Mouse (Mus musculus): ENCODE measurements at regions not wholly inside any gene's neighbourhood (a gene's known extent, or its start where the extent isn't known, plus 50 kb on each side); places are given as distances from the start of the nearest gene placed in this dataset.

- Histone ChIP-seq H3K36me3 (ENCODE audit: control insufficient read depth, insufficient read depth, low read length) (no peaks in the 10 kb centered on the region), H3K4me1 (ENCODE audit: control insufficient read depth, insufficient read depth, low read length) (no peaks in the 10 kb centered on the region), H3K27ac (replicated peaks; ENCODE audit: low read depth, low read length) (no peak overlapping the region), H3K9me3 (ENCODE audit: control insufficient read depth, low read length) (no peaks in the 10 kb centered on the region), H3K4me2 (ENCODE audit: low read depth, low read length) (no peak overlapping the region), H3K27me3 (replicated peaks; ENCODE audit: control insufficient read depth, insufficient read depth, low read length) (no peaks in the 10 kb centered on the region), H3K4me3 (ENCODE audit: low read depth, low read length) (no peak overlapping the region), H3K9ac (ENCODE audit: low read depth, low read length) (no peak overlapping the region)
- no peak for DNase-seq (ENCODE audit: low spot score)
- no peak for ATAC-seq (ENCODE audit: low read depth)
- 54% methylated on average over 1 of the region's 1 CpGs for WGBS
Measured at GRCm38 (mm10) chr6:33117877-33118276, 57.8 kb upstream of the Chchd3 start.

GRCm38 (mm10) chr6:33120581-33120980, 60.5 kb upstream of the Chchd3 start:
- DNase-seq (ENCODE audit: low spot score) (no peak), ATAC-seq (ENCODE audit: low read depth) (no peak)
- H3K4me3 ChIP-seq (ENCODE audit: low read depth, low read length) = no peak overlapping the region
- no peak overlapping the region for H3K27ac ChIP-seq (replicated peaks; ENCODE audit: low read depth, low read length)
- no peaks in the 10 kb centered on the region for H3K9me3 ChIP-seq (ENCODE audit: control insufficient read depth, low read length)
- H3K27me3 ChIP-seq (replicated peaks; ENCODE audit: control insufficient read depth, insufficient read depth, low read length) = no peaks in the 10 kb centered on the region
- H3K9ac ChIP-seq (ENCODE audit: low read depth, low read length) = no peak overlapping the region
- no peaks in the 10 kb centered on the region for H3K36me3 ChIP-seq (ENCODE audit: control insufficient read depth, insufficient read depth, low read length)
- H3K4me2 ChIP-seq (ENCODE audit: low read depth, low read length) = no peak overlapping the region
- no peaks in the 10 kb centered on the region for H3K4me1 ChIP-seq (ENCODE audit: control insufficient read depth, insufficient read depth, low read length)

GRCm38 (mm10) chr6:33126574-33126973, 66.5 kb upstream of the Chchd3 start:
- 3% methylated on average over 8 of the region's 8 CpGs for WGBS
- peak; percentile 47 for ATAC-seq (ENCODE audit: low read depth)
- H3K4me2 ChIP-seq (ENCODE audit: low read depth, low read length) = no peak overlapping the region

GRCm38 (mm10) chr6:33136906-33137305, 76.8 kb upstream of the Chchd3 start:
- Histone ChIP-seq H3K27ac (replicated peaks; ENCODE audit: low read depth, low read length) (no peak overlapping the region), H3K4me2 (ENCODE audit: low read depth, low read length) (no peak overlapping the region), H3K9me3 (ENCODE audit: control insufficient read depth, low read length) (no peaks in the 10 kb centered on the region), H3K36me3 (ENCODE audit: control insufficient read depth, insufficient read depth, low read length) (no peaks in the 10 kb centered on the region), H3K27me3 (replicated peaks; ENCODE audit: control insufficient read depth, insufficient read depth, low read length) (no peaks in the 10 kb centered on the region), H3K4me1 (ENCODE audit: control insufficient read depth, insufficient read depth, low read length) (no peaks in the 10 kb centered on the region), H3K9ac (ENCODE audit: low read depth, low read length) (no peak overlapping the region), H3K4me3 (ENCODE audit: low read depth, low read length) (no peak overlapping the region)
- WGBS = 76% methylated on average over 7 of the region's 7 CpGs
- ATAC-seq (ENCODE audit: low read depth) = no peak
- DNase-seq (ENCODE audit: low spot score) = no peak

More at GRCm38 (mm10) chr6:33126574-33126973, 66.5 kb upstream of the Chchd3 start:
- Histone ChIP-seq H3K9me3 (ENCODE audit: control insufficient read depth, low read length) (no peaks in the 10 kb centered on the region), H3K27ac (replicated peaks; ENCODE audit: low read depth, low read length) (no peak overlapping the region), H3K4me1 (ENCODE audit: control insufficient read depth, insufficient read depth, low read length) (no peaks in the 10 kb centered on the region), H3K9ac (ENCODE audit: low read depth, low read length) (no peak overlapping the region), H3K36me3 (ENCODE audit: control insufficient read depth, insufficient read depth, low read length) (no peaks in the 10 kb centered on the region), H3K27me3 (replicated peaks; ENCODE audit: control insufficient read depth, insufficient read depth, low read length) (no peaks in the 10 kb centered on the region), H3K4me3 (ENCODE audit: low read depth, low read length) (no peak overlapping the region)
- peak; percentile 89 for DNase-seq (ENCODE audit: low spot score)

GRCm38 (mm10) chr6:33137823-33138222, 77.8 kb upstream of the Chchd3 start:
- no peaks in the 10 kb centered on the region for H3K9me3 ChIP-seq (ENCODE audit: control insufficient read depth, low read length)
- no peaks in the 10 kb centered on the region for H3K4me1 ChIP-seq (ENCODE audit: control insufficient read depth, insufficient read depth, low read length)
- H3K27ac ChIP-seq (replicated peaks; ENCODE audit: low read depth, low read length) = no peak overlapping the region
- H3K4me3 ChIP-seq (ENCODE audit: low read depth, low read length) = no peak overlapping the region
- no peaks in the 10 kb centered on the region for H3K36me3 ChIP-seq (ENCODE audit: control insufficient read depth, insufficient read depth, low read length)
- DNase-seq (ENCODE audit: low spot score) (peak; percentile 41), ATAC-seq (ENCODE audit: low read depth) (no peak)
- H3K4me2 ChIP-seq (ENCODE audit: low read depth, low read length) = no peak overlapping the region
- no peak overlapping the region for H3K9ac ChIP-seq (ENCODE audit: low read depth, low read length)
- no peaks in the 10 kb centered on the region for H3K27me3 ChIP-seq (replicated peaks; ENCODE audit: control insufficient read depth, insufficient read depth, low read length)
- WGBS = 43% methylated on average over 8 of the region's 8 CpGs

- H3K9me3 ChIP-seq (ENCODE audit: control insufficient read depth, low read length) = no peaks in the 10 kb centered on the region
- no peak; the same call in 1 of the 2 replicates for ATAC-seq (ENCODE audit: low read depth)
- H3K4me2 ChIP-seq (ENCODE audit: low read depth, low read length) = no peak overlapping the region
- no peaks in the 10 kb centered on the region for H3K27me3 ChIP-seq (replicated peaks; ENCODE audit: control insufficient read depth, insufficient read depth, low read length)
- no peaks in the 10 kb centered on the region for H3K36me3 ChIP-seq (ENCODE audit: control insufficient read depth, insufficient read depth, low read length)
- no peak overlapping the region for H3K4me3 ChIP-seq (ENCODE audit: low read depth, low read length)
- no peak overlapping the region for H3K9ac ChIP-seq (ENCODE audit: low read depth, low read length)
- WGBS = 76% methylated on average over 11 of the region's 11 CpGs
- DNase-seq (ENCODE audit: low spot score) = peak; percentile 10
- no peak overlapping the region for H3K27ac ChIP-seq (replicated peaks; ENCODE audit: low read depth, low read length)
- no peaks in the 10 kb centered on the region for H3K4me1 ChIP-seq (ENCODE audit: control insufficient read depth, insufficient read depth, low read length)
Measured at GRCm38 (mm10) chr6:33166479-33166878, 82.4 kb upstream of the Exoc4 start.

- no peaks in the 10 kb centered on the region for H3K9me3 ChIP-seq (ENCODE audit: control insufficient read depth, low read length)
- no peak overlapping the region for H3K4me3 ChIP-seq (ENCODE audit: low read depth, low read length)
- no peak for DNase-seq (ENCODE audit: low spot score)
- H3K36me3 ChIP-seq (ENCODE audit: control insufficient read depth, insufficient read depth, low read length) = no peaks in the 10 kb centered on the region
- no peak for ATAC-seq (ENCODE audit: low read depth)
- H3K27ac ChIP-seq (replicated peaks; ENCODE audit: low read depth, low read length) = no peak overlapping the region
- no peak overlapping the region for H3K9ac ChIP-seq (ENCODE audit: low read depth, low read length)
- H3K4me1 ChIP-seq (ENCODE audit: control insufficient read depth, insufficient read depth, low read length) = no peaks in the 10 kb centered on the region
- H3K4me2 ChIP-seq (ENCODE audit: low read depth, low read length) = no peak overlapping the region
- no peaks in the 10 kb centered on the region for H3K27me3 ChIP-seq (replicated peaks; ENCODE audit: control insufficient read depth, insufficient read depth, low read length)
- WGBS = 70% methylated on average over 12 of the region's 12 CpGs
Measured at GRCm38 (mm10) chr6:33173606-33174005, 75.3 kb upstream of the Exoc4 start.

GRCm38 (mm10) chr6:33174616-33175015, 74.3 kb upstream of the Exoc4 start:
- Histone ChIP-seq H3K4me3 (ENCODE audit: low read depth, low read length) (no peak overlapping the region), H3K9ac (ENCODE audit: low read depth, low read length) (no peak overlapping the region), H3K36me3 (ENCODE audit: control insufficient read depth, insufficient read depth, low read length) (no peaks in the 10 kb centered on the region), H3K4me1 (ENCODE audit: control insufficient read depth, insufficient read depth, low read length) (no peaks in the 10 kb centered on the region), H3K27me3 (replicated peaks; ENCODE audit: control insufficient read depth, insufficient read depth, low read length) (no peaks in the 10 kb centered on the region), H3K27ac (replicated peaks; ENCODE audit: low read depth, low read length) (no peak overlapping the region), H3K9me3 (ENCODE audit: control insufficient read depth, low read length) (no peaks in the 10 kb centered on the region), H3K4me2 (ENCODE audit: low read depth, low read length) (no peak overlapping the region)
- DNase-seq (ENCODE audit: low spot score) = no peak
- ATAC-seq (ENCODE audit: low read depth) = no peak
- WGBS = 59% methylated on average over 6 of the region's 6 CpGs

GRCm38 (mm10) chr6:33189521-33190246, 59.2 kb upstream of the Exoc4 start:
- no peak overlapping the region; the same call in 1 of the 2 replicates for H3K4me2 ChIP-seq (ENCODE audit: low read depth, low read length)
- peak; percentile 67 for ATAC-seq (ENCODE audit: low read depth)
- H3K27me3 ChIP-seq (replicated peaks; ENCODE audit: control insufficient read depth, insufficient read depth, low read length) = no peaks in the 10 kb centered on the region
- no peak overlapping the region for H3K27ac ChIP-seq (replicated peaks; ENCODE audit: low read depth, low read length)
- no peaks in the 10 kb centered on the region for H3K9me3 ChIP-seq (ENCODE audit: control insufficient read depth, low read length)
- H3K4me3 ChIP-seq (ENCODE audit: low read depth, low read length) = no peak overlapping the region
- H3K36me3 ChIP-seq (ENCODE audit: control insufficient read depth, insufficient read depth, low read length) = no peaks in the 10 kb centered on the region
- DNase-seq (ENCODE audit: low spot score) = peak; percentile 73
- WGBS = 45% methylated on average over 11 of the region's 11 CpGs
- H3K9ac ChIP-seq (ENCODE audit: low read depth, low read length) = no peak overlapping the region
- H3K4me1 ChIP-seq (ENCODE audit: control insufficient read depth, insufficient read depth, low read length) = 0 out of 2 replicates have a peak, but pooled peaks cover 2% of the 10 kb centered on the region

Data from embryonic facial prominence, embryonic 14.5 days (tissue).